Mouse (Mus musculus) ES-E14 (cell line): ENCODE results near the gene Dut.

Experiments
- CHD2 ChIP-seq: IDR thresholded peaks from 2 replicates; pipeline ENCODE4 v1.6.1; 2014; ENCODE audit warnings: mild to moderate bottlenecking, low read depth, low read length, inconsistent platforms
- HCFC1 ChIP-seq: IDR thresholded peaks from 2 replicates; pipeline ENCODE4 v1.6.1; 2012; ENCODE audit warnings: low read length, inconsistent platforms, borderline replicate concordance; ENCODE audit not compliant: insufficient read depth
- MAFK ChIP-seq: IDR thresholded peaks from 2 replicates; pipeline ENCODE4 v1.6.1; 2014; ENCODE audit warnings: mild to moderate bottlenecking, low read depth, low read length, inconsistent platforms; ENCODE audit not compliant: insufficient read depth
- ZC3H11A ChIP-seq: IDR thresholded peaks from 2 replicates; pipeline ENCODE4 v1.6.1; 2012; ENCODE audit warnings: low read depth, mild to moderate bottlenecking, inconsistent platforms, low read length, borderline replicate concordance

- TF ChIP-seq ZC3H11A (no peak), MAFK (no peak), HCFC1 (no peak), CHD2 (no peak)
Observed at GRCm38 (mm10) chr2:125245545-125246285, 1.3 kb upstream of the Dut start.
